Mouse (Mus musculus) spleen, adult 18-20 months (tissue): Measurements from ENCODE around the gene 2700049A03Rik.

Experiments used
- DNase-seq, 2 experiments: peaks; one replicate each; pipeline ENCODE4 v3.0.0; 2022; ENCODE audit warnings: mixed read lengths in 2 of 2

The 2700049A03Rik gene

GRCm38 (mm10) chr12:71184396-71184795 lies 47.7 kb downstream of the 2700049A03Rik start:
- DNase-seq, result peak in 1 of 2 experiments; percentile 8

GRCm38 (mm10) chr12:71192705-71193104 lies 56.1 kb downstream of the 2700049A03Rik start:
- DNase-seq, result no peak

- DNase-seq, result no peak
These were observed 61.0 kb downstream of the 2700049A03Rik start for GRCm38 (mm10) chr12:71197671-71198070.

GRCm38 (mm10) chr12:71201753-71202152 lies 65.1 kb downstream of the 2700049A03Rik start:
- no peak for DNase-seq

GRCm38 (mm10) chr12:71204303-71204702 lies 67.7 kb downstream of the 2700049A03Rik start:
- no peak for DNase-seq

DNA sequence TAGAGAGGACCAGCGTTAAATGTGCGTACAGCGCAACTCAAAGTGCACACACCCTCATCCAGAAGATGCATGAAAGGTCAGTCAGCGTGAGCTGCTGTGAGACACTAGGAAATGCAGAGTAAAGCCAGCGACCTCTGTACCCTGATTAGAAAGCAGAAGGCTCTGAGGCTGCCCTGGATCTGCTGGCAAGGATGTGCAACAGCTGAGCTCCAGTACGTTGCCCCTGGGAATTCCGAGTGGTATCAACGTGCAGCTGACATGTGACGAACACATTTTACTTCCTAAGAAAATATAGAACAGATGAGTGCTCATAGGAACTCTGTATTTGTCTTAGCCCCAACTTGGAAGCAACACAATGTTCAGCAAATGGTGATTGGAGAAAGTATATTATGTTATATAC lies 80.5 kb downstream of the 2700049A03Rik start:
- DNase-seq, result no peak

- DNase-seq, result no peak
These were observed 81.3 kb downstream of the 2700049A03Rik start for GRCm38 (mm10) chr12:71217866-71218522.

DNA sequence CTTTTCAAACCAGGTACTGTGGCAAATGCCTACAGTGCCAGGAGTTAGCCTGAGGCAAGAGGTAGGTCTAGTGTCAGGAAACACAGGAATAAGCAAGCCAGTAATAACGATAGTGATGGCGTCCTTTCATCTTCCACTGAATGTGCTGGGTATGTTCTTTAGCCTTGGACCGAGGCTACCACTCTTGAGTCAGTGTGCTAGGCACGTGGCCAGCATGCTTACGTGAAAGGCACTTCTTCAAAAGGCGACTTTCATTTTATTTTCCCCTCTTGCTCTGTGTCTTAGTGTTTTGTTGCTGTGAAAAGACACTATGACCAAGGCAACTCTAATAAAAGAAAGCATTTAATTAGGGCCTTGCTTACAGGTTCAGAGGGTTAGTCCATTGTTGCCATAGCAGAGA lies 86.1 kb downstream of the 2700049A03Rik start:
- no peak for DNase-seq

DNA sequence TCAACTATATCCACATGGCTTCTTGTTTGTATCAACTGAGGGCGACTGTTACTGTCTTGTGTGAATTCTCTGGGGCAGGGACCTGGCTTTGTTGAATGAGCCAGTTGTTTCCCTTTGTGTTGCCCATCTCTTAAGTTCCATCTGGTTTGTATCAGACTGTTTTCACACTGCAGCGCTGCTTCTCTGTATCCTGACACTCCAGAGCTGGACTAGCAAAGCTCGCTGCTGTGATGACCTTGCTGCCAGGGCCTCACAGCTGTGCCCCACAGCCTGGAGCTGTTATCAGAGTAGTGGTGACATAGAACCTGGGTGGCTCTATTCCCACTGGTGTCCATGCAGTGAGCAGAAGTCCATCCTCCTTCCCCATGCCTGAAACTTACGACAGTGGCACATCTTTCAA lies 91.1 kb downstream of the 2700049A03Rik start:
- DNase-seq, result no peak

GRCm38 (mm10) chr12:71228925-71229649 lies 92.4 kb downstream of the 2700049A03Rik start:
- DNase-seq, result no peak

DNA sequence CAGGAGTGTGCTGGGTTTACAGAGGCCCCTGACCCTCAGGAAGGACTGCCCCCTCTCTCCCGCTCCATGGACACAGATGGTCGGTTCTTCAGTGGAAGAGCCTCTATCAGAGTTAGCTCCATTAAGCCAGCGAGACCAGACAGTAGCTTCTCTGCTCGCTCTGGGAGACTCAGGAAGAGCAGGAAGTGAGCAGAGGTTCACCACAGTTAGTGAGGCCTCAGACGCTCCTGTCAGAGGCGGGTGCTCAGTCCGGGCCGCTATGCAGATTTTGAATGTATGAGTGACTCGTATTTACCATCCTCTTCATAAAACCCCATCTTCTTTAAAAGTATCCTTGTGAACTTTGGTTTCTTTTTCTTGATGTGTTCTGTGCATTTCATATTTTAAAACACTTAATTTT lies 94.9 kb downstream of the 2700049A03Rik start:
- no peak for DNase-seq

DNA sequence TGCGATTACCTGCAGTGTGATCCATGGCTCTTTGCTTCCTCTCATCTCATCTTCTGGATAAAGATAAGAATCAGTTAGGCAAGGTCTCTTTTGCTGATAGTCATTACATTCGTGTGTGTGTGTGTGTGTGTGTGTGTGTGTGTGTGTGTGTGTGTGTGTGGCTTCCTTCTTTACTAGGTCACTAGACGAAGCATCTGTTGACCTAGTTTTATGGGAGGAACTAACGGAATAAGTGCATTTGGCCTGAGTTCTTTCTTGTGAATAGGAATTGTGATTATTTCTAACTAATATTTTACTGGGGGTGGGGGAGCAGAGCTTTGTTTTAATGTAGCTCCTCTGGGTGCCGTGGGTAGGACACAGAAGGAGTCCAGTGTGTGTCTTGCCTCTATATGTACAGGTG lies 96.8 kb downstream of the 2700049A03Rik start:
- DNase-seq, result no peak

DNA sequence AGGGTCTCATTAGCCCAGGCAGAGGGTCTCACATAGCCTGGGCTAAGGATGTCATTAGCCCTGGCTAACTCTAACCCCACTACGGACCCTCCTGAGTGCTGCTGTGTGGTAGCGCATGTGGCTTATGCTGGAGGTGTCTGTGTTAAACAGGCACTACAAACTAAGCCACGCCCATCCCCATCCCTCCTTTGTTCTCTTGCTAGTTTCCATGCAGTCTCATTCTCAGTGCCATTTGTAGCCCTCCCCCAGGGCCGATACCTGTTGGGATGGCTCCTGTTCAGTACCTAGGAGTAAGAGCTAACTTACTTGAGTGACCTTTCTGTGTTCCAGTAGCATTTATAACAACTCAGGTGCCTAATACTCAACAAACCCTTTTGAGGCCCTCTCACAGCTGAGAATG lies 100.4 kb downstream of the 2700049A03Rik start:
- DNase-seq, result no peak

- no peak for DNase-seq
These were observed 106.1 kb downstream of the 2700049A03Rik start for GRCm38 (mm10) chr12:71242791-71243190.

DNA sequence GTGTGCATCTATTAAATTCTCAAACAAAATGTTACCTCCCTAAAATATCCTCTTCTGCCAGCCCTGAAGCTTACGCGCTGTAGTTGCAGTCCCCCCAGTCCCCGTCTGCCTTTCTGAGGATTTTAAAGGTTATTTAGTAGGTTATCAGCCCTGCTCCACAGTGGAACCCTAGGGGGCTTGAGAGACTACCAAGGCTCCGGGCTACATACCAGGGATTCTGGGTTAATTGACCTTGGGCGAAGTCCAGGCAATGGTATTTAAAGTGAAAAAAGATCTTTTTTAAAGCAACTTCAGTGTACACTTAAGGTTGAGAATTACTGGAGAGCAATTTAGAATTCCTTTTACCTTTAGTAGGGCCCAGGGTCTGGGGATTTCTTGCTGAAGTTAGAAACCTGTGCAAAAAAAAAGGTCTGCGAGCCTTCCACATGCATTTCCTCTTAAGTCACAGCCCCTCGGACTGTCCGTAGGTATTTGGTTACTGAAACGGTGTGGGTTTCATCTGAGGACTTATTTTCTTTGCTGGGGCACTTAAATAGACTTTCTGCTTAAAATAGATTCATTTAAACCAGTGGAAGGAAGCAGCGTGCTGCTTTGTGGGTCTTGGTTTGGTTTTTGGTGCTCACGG lies 108.2 kb downstream of the 2700049A03Rik start:
- no peak for DNase-seq

DNA sequence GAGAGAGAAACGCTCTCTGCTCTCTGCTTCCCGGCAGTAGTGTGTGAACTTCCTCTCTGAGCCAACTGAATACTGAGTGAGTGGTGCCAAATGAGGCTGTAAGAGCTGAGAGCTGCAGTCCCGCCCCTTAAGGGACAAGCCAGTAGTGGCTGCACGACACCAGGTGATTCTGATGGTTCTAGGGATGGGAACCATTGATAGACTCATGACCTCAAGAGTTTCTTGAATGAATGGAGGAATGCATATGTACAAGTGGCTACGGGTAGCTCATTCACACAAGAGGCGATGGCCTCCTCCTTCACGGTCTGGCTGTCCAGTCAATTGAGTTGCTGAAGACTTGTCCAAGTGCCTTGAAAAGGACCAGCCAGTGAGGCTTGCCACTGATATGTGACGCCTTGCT lies 110.5 kb downstream of the 2700049A03Rik start:
- DNase-seq, result no peak

DNA sequence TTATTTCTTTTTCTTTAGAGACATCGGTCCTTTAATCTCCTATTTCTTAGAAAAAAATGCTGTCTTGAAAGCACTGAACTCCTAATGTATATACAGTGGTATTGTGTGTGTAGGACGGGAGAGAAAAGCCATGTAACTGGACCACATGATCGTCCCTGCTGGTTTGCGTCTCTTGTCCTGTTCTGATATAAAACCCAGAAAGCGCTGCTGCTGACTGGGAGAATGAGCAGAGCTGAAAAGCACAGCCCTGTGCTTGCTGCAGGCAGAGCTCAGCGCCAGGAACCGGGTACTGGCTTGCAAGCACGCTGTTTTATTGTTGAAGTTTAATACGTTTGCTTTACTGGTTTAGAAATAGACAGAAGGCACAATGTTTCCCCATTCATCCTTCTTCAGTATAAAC lies 112.7 kb downstream of the 2700049A03Rik start:
- DNase-seq, result no peak

- DNase-seq, result no peak
These were observed 116.0 kb downstream of the 2700049A03Rik start for GRCm38 (mm10) chr12:71252509-71253167.

DNA sequence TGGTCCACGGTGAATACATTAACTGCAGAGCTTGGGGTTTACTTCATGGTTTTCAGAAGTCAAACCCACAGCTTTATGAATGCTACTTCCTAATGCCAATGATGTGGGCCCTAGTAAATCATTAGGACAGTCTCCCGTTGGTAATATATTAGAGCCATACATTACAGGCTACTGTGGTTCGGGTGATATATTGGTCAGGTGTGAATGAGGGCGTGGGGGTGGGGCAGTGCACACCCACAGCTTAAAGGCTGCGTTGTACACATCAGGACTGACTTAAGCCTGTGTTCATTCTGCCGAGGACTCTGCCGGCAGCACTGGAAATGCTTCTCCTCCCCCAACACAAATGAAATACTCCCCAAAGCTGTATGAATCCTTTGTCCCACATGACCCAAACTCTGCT lies 118.1 kb downstream of the 2700049A03Rik start:
- no peak for DNase-seq

GRCm38 (mm10) chr12:71258196-71258920 lies 121.7 kb downstream of the 2700049A03Rik start:
- DNase-seq, result no peak

GRCm38 (mm10) chr12:71264211-71264610 lies 127.6 kb downstream of the 2700049A03Rik start:
- DNase-seq, result no peak

GRCm38 (mm10) chr12:71269367-71269766 lies 132.7 kb downstream of the 2700049A03Rik start:
- DNase-seq, result no peak

GRCm38 (mm10) chr12:71271131-71271530 lies 134.5 kb downstream of the 2700049A03Rik start:
- DNase-seq, result no peak
